Mouse (Mus musculus) spleen, adult 18-20 months (tissue): ENCODE results near the gene Ttyh1.

Experiments used
- DNase-seq, 2 experiments: peaks; one replicate each; pipeline ENCODE4 v3.0.0; 2022; ENCODE audit warnings: mixed read lengths in 2 of 2

Gene Ttyh1

DNA sequence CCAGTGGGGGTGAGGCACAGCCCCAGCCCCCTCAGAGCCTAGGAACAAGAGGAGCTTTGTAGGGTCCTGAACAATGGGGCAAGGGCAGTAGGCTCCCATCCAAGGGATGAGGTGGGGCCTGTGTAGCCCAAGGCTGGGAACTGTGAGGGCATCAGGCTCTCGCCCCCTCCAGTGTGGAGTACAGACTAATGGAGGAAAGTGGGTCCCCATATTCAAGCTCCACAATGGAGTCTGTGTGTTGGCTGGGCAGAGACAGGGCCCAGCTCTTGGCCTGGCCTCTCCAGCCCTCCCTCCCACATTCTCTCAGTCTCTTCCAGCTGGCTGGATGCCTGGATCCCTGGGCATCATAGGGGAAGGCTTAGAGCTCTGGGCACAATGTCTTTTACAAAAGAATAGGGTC, 4.5 kb downstream of the Ttyh1 start:
- no peak for DNase-seq

DNA sequence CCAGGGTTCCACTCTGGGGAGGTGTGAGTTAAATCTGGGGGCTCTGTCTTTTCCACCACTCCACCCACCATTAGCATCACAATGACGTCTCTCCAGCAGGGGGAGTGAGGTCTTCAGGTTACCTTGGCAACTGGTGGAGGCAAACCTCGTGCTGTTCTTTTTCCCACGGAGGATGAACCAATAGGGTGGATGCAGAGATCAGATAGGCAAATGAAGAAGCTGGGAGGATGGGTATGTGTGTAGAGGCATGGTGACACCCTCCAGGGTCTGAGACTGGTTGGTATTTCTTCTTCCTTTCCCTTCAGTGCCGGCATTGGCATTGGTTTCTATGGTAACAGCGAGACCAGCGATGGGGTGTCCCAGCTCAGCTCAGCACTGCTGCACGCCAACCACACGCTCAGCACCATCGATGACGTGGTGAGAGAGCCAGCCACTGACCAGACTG, 5.1 kb downstream of the Ttyh1 start:
- DNase-seq, result no peak

DNA sequence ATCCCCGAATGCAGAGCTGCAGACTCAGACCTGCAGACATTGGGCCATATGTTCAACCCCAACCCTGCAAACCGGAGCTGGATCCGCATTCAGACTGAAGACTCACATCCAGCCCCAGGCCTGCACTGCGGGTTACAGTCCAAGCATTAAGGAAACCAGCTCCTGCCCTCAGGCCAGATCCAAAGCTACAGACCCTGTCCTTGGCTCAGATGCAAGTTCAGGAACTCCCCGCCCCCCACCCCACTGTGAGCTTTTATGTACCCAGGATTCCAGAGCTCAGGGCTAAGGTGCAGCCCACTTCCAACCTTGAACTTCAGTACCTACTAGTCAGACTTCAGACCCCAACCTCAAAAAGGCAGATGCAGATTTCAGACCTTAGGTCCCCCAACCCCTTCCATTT, 5.6 kb downstream of the Ttyh1 start:
- no peak for DNase-seq

DNA sequence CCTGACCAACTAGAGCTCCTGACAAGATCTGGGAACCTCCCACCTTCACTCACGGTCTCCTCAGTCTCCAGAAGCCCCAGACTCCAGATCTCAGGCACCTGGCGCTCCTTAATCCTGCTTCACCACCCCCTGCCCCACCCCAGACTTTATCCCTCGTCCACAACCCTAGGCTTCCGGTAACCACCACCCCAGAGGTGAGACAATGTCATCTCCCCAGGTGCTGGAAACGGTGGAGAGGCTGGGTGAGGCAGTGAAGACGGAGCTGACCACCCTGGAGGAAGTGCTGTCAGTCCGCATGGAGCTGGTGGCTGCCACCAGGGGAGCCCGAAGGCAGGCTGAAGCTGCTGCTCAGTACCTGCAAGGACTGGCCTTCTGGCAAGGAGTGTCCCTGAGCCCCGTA, 6.1 kb downstream of the Ttyh1 start:
- DNase-seq, result no peak

DNA sequence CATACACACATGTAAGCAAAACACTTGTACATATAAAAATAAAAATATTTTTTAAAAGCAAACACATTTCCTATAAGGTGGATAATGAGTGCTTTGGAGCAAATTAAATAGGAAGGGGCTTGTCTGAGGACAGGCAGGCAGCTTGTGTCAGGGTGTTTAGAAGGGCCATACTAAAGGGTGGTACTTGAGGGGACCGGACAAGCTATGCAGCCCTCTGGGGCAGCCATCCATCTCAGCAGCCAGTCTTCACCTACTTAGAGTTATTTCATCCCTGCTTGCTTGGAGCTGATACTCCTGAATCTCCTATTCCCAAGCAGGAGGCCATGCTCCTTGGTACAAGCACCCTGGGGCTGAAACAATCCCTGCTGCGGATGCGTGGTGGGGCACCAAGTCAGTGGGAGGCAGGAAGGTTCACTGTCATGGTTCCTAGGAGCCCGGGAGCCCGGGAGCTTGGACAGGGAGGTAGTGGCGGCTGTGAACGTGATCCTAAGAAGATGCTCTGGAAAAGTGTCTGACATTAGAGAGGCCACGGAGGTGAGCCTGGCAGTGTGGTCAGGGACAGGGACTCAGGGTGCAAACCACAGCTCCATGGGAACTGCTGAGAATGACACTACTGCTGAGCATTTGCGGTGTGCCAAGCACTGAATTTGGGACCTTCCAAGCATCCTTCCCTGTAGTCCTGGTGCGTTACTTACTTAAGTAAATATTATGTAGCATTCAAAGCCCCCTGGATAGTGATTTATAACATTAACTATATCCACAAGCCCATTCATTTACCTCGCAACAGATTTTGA, 8.0 kb downstream of the Ttyh1 start:
- DNase-seq, result no peak

DNA sequence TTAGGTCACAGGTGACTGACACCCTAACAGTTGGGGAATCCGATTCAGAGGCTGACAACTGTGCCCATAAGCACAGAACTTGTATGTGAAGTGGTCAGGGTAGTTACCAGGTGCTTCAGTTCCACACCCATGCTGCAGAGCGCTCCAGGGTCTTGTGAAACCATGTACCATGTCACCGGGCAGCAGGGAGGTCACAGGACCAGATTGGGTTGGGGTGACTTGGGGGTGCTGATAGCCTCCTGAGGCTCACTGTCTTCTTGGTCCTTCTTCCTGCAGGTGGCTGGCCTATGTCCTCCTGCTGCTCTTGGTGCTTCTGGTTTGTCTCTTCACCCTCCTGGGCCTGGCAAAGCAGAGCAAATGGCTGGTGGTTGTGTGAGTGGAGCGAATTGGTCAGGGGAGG, 8.7 kb downstream of the Ttyh1 start:
- DNase-seq, result no peak

DNA sequence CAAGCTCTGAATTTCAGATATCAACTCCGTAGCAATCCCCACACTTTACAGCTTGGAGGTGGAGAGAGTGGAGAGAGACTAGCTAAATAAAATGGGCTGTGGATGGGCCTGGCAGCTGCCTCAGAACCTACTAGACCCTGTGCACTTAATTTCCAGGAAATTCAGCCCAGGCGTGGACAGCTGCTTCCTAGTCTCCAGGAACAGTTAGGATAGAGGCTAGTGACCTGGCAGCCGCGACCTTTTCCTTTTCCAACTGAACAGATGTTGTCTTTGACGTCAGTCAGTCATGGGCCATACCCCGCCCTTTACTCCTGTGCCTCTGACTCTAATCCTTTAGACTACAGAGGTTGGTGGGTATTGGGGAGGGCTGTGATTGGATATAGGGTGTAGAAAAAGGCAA, 9.7 kb downstream of the Ttyh1 start:
- no peak for DNase-seq

DNA sequence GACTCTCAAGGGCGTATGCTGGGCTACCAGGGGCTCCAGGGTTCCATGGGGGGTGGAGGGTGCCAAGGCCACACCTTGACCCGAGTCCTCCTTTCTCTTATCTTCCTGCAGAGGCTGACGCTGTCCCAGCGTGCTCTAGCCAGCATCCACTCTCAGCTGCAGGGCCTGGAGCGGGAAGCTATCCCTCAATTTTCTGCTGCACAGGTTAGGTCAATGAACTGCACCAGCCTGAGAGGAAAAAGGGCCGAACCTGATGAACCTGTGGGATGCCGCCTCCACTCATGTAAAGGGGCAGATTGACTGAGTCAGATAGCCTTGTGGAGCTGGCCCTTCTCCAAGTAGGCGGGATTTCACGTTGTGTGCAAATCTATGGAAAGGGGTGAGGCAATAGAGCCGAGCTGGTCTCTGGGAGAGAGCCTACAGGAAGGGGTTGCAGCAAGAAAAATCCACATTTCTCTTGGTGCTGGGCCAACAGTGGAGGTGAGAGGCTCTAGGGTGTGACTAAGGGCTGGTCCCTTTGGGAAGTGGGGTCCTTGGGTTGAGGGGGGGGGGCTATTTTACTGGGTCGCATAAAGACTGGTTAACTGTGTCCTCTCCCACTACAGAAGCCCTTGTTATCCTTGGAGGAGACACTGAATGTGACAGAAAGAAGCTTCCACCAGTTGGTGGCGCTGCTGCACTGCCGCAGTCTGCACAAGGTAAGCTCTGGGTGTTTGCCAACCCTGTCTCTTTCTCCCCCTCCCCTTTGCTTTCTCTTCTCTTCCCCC, 11.7 kb downstream of the Ttyh1 start:
- peak; percentile 59 to 84 for DNase-seq

DNA sequence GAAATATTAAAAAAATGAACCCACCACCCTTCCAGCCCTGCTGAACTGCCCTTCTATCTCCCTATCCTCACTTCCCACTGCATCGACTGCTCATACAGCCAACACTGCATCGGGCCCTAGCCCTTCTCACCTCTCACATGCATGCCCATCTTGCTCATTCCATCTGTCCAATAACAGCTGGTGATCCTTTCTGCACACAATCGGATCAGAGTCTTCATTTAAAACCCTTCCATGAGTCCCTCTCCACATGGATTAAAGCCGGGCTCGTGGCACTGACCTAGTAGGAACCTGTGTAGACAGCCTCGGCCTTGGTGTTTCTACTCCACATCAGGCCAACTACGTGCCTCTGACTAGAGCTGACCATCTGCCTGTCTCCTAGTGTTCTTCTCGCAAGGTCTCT, 12.8 kb downstream of the Ttyh1 start:
- DNase-seq, result no peak

DNA sequence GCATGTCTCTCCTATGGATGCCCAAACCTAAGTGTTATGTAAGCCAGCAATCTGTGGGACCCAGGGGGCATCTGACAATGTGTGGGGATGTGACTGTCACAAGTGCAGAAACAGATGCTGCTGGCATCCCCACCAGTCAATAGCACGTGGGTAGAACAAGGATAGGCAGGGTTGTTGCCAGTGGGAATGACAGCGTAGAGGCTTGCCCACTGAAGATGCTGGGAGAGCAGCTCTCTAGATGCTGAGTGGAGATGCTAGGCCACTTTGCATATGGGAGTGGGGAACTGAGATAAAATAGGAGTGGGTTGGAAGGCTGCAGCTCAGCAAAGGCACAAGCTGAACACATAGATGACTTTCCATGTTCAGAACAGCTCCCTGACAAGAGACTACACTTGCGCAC, 13.4 kb downstream of the Ttyh1 start:
- DNase-seq, result no peak

DNA sequence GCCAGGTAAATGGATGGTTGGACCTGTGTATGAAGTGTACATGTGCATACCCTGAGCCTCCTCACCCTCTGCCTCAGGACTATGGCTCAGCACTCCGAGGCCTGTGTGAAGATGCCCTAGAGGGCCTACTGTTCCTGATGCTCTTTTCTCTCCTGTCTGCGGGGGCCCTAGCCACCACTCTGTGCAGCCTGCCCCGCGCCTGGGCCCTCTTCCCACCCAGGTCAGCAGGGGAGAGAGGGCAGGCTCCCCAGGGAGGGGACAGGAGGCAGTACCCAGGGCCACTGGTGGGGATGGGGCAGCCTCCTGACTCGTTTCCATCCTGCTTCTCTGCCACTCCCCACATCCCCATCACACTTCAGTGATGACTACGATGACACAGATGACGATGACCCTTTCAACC, 13.8 kb downstream of the Ttyh1 start:
- no peak for DNase-seq

DNA sequence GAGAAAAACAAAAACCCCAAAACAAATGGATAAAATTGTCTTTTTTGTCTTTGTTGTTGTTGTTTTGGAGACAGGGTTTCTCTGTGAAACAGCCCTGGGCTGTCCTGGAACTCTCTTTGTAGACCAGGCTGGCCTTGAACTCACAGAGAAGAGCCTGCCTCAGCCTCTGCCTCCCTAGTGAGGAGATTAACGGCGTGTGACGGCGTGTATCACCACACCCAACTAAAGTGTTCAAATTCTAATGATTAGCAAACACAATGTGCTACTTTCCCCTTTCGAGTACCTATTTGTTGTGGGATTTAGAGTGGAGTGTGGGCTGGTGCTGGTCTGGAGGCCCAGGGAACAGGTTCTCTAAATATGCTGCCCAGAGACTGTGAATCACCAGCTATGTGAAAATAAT, 15.7 kb downstream of the Ttyh1 start:
- no peak for DNase-seq

DNA sequence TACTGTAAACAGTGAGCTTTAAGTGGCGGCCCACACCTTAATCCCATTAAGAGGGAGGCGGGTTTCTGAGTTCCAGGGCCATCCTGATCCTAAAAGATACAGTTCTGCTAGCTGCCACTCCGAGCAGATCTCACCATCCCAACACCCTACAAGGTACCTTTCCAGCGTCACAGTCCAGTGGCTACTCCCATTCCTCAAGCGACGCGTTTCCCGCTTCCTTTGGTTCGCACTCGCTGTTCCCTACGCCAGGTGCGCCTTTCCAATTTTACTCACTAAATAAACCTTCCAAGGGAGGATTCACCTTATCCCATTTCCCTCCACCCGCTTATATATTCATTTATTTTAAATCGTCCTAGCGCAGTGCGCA, 17.2 kb downstream of the Ttyh1 start:
- DNase-seq, result no peak

DNA sequence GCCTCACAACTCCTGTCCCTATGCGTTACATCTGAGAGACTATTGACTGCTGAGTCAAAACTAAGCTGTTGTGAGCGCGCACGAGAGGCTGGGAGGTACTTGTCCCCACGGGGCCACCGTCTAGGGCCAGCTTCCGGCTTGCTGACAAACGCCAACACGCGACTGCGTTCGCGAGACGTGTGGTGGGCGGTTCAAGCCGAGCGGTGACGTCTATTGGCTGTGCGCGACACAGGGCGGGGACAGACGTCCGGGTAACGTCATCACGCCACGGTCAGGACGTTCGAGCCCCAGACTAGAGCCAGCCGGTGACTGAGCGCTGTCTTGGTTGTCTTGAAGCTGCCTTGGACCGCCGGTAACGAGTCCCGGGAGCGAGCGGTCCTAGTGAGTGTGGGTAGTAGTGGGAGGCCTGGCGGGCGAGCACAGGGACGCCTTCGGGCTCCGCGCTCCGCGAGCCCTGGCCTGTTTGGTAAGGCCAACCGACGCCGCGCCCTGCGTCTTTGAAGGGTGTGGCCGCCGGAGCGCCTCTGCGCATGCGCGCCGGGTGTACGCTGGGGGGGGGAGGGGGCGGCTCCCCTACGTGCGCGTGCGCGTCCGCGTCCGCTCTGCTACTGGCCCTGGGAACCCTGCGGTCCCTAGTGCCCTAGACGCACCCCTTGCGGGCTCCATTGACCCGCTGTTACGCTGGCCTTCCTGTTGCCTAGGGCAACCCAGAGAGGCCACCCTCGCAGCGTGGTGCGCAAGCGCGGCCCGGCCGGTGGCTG, 17.7 kb downstream of the Ttyh1 start, which contains the start of gene Leng8:
TSS of gene Leng8 (plus strand) at position 269 of the 761 bp plus-strand sequence.
- DNase-seq, result peak; percentile 96 to 99

DNA sequence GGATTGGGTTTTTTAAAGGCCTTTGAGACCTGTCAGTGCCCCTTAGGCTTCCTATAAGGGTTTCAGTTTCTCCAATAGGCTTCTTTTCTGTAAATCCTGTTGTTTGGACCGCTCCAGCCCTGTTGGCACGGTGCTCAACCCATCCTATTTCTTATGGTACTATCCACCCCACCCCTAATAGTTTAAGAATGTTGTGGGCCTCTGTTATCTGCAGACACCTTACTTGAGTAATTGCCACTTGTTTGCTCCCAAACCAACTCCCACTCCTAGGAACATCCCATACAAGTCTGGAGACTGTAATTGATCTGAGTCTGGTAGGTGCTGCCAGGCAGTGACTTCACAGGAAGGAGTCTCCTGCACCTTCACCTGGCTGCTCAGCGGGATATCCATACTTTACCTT, 18.5 kb downstream of the Ttyh1 start:
- no peak for DNase-seq

DNA sequence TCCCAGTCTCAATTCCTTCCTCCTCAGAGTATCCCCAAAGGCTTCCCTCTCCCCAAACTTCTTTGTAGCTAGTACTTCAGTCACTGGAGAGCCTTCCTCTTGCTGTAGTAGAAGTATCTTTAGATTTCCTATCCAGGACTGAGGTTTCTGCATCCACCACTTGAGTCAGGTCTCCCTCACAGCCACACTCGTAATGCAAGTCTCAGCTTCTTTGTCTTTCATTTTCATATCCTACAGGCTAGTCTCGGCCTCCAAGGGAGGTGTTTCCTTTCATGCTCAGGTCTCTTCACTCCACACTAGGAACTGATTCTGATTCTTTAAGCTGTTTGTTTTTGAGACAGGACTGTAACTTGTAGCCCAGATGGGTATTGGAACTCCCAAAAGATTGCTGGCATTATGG, 19.0 kb downstream of the Ttyh1 start:
- DNase-seq, result no peak

DNA sequence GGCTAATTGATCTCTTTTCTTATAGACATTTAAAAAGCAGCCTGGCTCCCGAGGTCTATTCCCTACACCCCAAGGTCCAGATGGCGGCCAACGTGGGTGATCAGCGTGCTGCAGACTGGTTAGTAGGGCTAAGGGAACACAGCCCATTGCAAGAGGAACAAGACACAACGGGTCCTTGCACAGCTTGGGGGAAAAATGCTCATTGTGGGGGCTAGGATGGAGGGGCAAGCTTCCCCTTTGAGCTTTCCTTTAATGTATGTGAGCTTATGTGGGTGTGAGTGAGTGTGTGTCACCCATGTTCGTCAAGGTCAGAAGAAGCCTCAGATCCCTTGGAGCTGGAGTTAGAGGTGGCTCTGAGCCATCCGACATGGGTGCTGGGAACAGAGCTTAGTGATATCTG, 19.5 kb downstream of the Ttyh1 start:
- no peak for DNase-seq

DNA sequence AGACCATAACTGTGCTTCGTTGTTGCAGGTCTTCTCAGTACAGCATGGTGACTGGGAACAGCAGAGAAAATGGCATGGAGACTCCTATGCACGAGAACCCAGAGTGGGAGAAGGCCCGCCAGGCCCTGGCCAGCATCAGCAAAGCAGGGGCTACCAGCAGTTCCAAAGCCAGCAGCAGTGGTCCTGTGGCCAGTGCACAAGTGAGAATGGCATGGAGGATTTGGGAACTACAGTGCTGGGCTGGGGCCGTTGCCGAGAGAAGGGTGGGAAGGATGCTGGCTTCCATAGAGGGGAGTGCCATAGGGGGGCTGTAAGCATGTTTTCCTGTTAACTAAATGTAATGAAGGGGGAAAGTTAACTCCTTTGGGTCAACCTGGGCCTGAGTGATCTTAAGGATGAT, 20.2 kb downstream of the Ttyh1 start:
- no peak for DNase-seq

DNA sequence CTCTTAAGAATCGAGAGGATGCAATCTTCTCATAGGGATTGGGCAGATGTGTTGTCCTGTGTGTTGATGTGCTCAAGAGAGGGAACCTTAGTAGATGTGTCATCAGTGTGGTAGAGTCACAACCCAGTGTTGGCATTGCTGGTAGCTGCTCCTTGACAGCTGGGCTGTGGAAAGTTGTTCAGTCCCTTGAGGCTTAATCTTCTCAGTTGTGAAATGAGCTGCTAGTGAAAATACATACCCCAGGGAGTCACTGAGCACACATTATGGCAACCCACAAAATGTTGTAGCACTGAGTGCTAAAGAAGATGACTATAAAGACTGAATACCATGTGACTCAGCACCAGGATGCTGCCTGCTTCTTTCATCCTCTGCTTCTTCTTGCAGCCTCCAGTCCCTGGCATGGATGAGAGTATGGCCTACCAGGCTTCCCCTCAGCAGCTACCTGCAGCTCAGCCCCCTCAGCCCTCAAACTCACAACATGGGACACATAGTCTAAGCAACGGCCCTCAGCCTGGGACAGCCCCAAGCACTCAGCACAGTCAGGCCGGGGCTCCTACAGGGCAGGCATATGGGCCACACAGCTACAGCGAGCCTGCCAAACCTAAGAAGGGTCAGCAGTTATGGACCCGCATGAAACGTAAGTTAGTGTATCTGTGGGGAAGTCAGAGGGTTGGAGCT, 22.6 kb downstream of the Ttyh1 start:
- DNase-seq, result no peak

DNA sequence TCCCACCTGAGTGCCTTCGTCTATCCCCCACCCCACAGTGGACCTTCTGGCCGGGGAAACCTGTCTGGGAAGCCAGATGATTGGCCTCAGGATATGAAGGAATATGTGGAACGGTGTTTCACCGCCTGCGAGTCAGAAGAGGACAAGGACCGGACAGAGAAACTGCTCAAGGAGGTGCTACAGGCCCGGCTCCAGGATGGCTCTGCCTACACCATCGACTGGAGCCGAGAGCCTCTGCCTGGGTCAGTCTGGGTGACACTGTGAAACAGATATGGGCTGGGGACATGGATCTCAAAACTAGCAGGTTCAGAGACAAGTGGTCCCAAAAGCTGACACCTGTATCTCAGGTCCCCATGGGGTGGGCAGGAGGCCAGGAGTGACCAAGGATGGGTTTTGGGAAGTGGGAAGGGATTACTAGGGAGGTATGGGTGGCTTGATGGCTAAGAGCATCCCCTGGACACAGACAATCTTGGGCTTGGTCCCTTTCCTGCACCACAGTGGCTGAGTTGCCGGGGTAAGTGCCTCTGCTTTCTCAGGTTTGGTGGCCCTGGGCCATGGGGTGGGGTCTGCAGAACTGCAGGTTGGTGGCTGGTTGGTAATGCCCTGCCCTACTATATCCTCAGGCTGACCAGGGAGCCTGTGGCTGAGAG, 23.7 kb downstream of the Ttyh1 start:
- DNase-seq, result no peak

DNA sequence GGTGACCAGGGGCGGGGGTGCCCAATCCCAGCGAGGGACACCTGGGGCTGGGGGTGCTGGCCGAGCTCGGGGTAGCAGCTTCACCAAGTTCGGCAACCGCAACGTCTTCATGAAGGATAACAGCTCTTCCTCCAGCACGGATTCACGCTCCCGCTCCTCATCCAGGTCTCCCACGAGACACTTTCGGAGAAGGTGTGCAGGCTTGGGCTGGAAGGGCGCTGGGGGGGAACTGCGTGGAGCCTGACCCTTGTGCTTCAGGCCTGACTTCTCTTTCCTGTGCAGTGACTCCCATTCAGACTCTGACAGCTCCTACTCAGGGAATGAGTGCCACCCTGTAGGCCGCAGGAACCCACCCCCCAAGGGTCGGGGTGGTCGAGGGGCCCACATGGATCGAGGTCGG, 24.3 kb downstream of the Ttyh1 start:
- DNase-seq, result no peak

DNA sequence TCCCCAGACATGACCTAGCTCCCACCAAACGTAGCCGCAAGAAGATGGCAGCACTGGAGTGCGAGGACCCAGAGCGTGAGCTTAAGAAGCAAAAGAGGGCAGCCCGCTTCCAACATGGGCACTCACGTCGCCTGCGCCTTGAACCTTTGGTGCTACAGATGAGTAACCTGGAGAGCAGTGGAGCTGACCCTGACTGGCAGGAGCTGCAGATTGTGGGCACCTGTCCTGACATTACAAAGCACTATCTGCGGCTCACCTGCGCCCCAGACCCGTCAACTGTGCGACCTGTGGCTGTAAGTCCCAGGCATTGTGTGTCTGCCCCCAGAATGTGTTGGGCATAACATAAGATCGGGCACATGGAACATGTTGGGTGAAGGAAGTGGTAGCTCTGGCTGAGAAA, 24.8 kb downstream of the Ttyh1 start:
- DNase-seq, result no peak
